Mouse (Mus musculus): ENCODE measurements at regions not wholly inside any gene's neighbourhood (a gene's known extent, or its start where the extent isn't known, plus 50 kb on each side); places are given as distances from the start of the nearest gene placed in this dataset.

GRCm38 (mm10) chr9:23120814-23121213 lies 102.1 kb upstream of the Bmper start:
- no peak for DNase-seq (ENCODE audit: low read depth, low spot score)
- WGBS = 65% methylated on average over 2 of the region's 2 CpGs

GRCm38 (mm10) chr9:23122524-23122923 lies 100.4 kb upstream of the Bmper start:
- 80% methylated on average over 5 of the region's 5 CpGs for WGBS
- DNase-seq (ENCODE audit: low read depth, low spot score) = no peak

- WGBS = 72% methylated on average over 3 of the region's 3 CpGs
- DNase-seq (ENCODE audit: low read depth, low spot score) = no peak
Observed at GRCm38 (mm10) chr9:23123452-23123851, 99.4 kb upstream of the Bmper start.

GRCm38 (mm10) chr9:23125761-23126704 lies 96.8 kb upstream of the Bmper start:
- DNase-seq (ENCODE audit: low read depth, low spot score) = no peak
- 76% methylated on average over 10 of the region's 10 CpGs for WGBS

GRCm38 (mm10) chr9:23127338-23128017 lies 95.4 kb upstream of the Bmper start:
- WGBS = 57% methylated on average over 9 of the region's 9 CpGs
- no peak for DNase-seq (ENCODE audit: low read depth, low spot score)

GRCm38 (mm10) chr9:23128018-23128369 lies 94.9 kb upstream of the Bmper start:
- no peak for DNase-seq (ENCODE audit: low read depth, low spot score)
- WGBS = 50% methylated on average over 2 of the region's 2 CpGs

- 96% methylated on average over 2 of the region's 2 CpGs for WGBS
- no peak for DNase-seq (ENCODE audit: low read depth, low spot score)
Observed at GRCm38 (mm10) chr9:23134006-23134405, 88.9 kb upstream of the Bmper start.

GRCm38 (mm10) chr9:23134421-23135118 lies 88.3 kb upstream of the Bmper start:
- DNase-seq (ENCODE audit: low read depth, low spot score) = no peak

GRCm38 (mm10) chr9:23136511-23136910 lies 86.4 kb upstream of the Bmper start:
- DNase-seq (ENCODE audit: low read depth, low spot score) = no peak
- WGBS = 74% methylated on average over 5 of the region's 5 CpGs

More at GRCm38 (mm10) chr9:23134421-23135118, 88.3 kb upstream of the Bmper start:
- 77% methylated on average over 12 of the region's 12 CpGs for WGBS

- DNase-seq (ENCODE audit: low read depth, low spot score) = no peak
- 60% methylated on average over 5 of the region's 5 CpGs for WGBS
Observed at GRCm38 (mm10) chr9:23137682-23138210, 85.1 kb upstream of the Bmper start.

- 85% methylated on average over 4 of the region's 4 CpGs for WGBS
- DNase-seq (ENCODE audit: low read depth, low spot score) = no peak
Observed at GRCm38 (mm10) chr9:23139580-23140162, 83.2 kb upstream of the Bmper start.

- WGBS = 79% methylated on average over 7 of the region's 7 CpGs
- DNase-seq (ENCODE audit: low read depth, low spot score) = no peak
Observed at GRCm38 (mm10) chr9:23144281-23144680, 78.6 kb upstream of the Bmper start.

- 56% methylated on average over 6 of the region's 6 CpGs for WGBS
- DNase-seq (ENCODE audit: low read depth, low spot score) = no peak
Observed at GRCm38 (mm10) chr9:23150338-23150737, 72.5 kb upstream of the Bmper start.

- 38% methylated on average over 3 of the region's 3 CpGs for WGBS
- DNase-seq (ENCODE audit: low read depth, low spot score) = no peak
Observed at GRCm38 (mm10) chr9:23150874-23151273, 72.0 kb upstream of the Bmper start.

- no peak for DNase-seq (ENCODE audit: low read depth, low spot score)
- WGBS = 35% methylated on average over 1 of the region's 1 CpGs
Observed at GRCm38 (mm10) chr9:23151953-23152490, 70.9 kb upstream of the Bmper start.

GRCm38 (mm10) chr9:23156820-23157570 lies 65.9 kb upstream of the Bmper start:
- WGBS = 19% methylated on average over 5 of the region's 5 CpGs
- peak; percentile 6 for DNase-seq (ENCODE audit: low read depth, low spot score)

GRCm38 (mm10) chr9:23158499-23158898 lies 64.4 kb upstream of the Bmper start:
- 52% methylated on average over 1 of the region's 1 CpGs for WGBS
- no peak for DNase-seq (ENCODE audit: low read depth, low spot score)

GRCm38 (mm10) chr9:23161346-23161745 lies 61.5 kb upstream of the Bmper start:
- WGBS = 28% methylated on average over 7 of the region's 7 CpGs
- no peak for DNase-seq (ENCODE audit: low read depth, low spot score)

All from large intestine, adult 2 months (tissue).